Mouse (Mus musculus) testis, adult 10 weeks (tissue): Measurements from ENCODE around the gene Sstr3. TPM values are rescaled to one million over a fixed set of nuclear protein-coding genes. Genes with fewer than 3 reads are reported as not detected.

Experiments
- polyA plus RNA-seq: library from polyadenylated mRNA; stranded (reverse); fragments of 350-450 nt; fragmentation: Illumina TruSeq; extraction: RNeasy Lipid Tissue Mini Kit (QIAGEN cat#74804); gene quantifications from one replicate; pipeline ENCODE4 v1.2.3, GENCODE M21; 2014; ENCODE audit warnings: low read depth, low replicate concordance

Gene Sstr3
- polyA plus RNA-seq: not detected

GRCm38 (mm10) chr15:78544561-78545001, at the start of gene Sstr3:
TSS of gene Sstr3 (minus strand) at chr15:78544685.

GRCm38 (mm10) chr15:78572658-78573397, 28.3 kb upstream of the Sstr3 start, which contains the start of gene Rac2:
TSS of gene Rac2 (minus strand) at chr15:78572783.

GRCm38 (mm10) chr15:78530671-78531450, 13.6 kb downstream of the Sstr3 start, which contains the start of gene C1qtnf6:
TSS of gene C1qtnf6 (minus strand) at chr15:78531416.

GRCm38 (mm10) chr15:78494968-78495406, 49.5 kb downstream of the Sstr3 start, which contains the start of gene Il2rb:
TSS of gene Il2rb (minus strand) at chr15:78495271.

Other genes starting within 250 kb of the Sstr3 start
- gene Csf2rb2, start 239.0 kb downstream of the Sstr3 start, polyA plus RNA-seq: 0.34 TPM
- gene Csf2rb, start 218.9 kb downstream of the Sstr3 start, polyA plus RNA-seq: 0.25 TPM
- gene Tex33, start 148.8 kb downstream of the Sstr3 start, polyA plus RNA-seq: 35.2 TPM
- 1.4 TPM for gene Tst, start 138.8 kb downstream of the Sstr3 start, polyA plus RNA-seq
- 0.39 TPM for gene Mpst, start 138.3 kb downstream of the Sstr3 start, polyA plus RNA-seq
- 0.66 TPM for gene Kctd17, start 116.1 kb downstream of the Sstr3 start, polyA plus RNA-seq
- gene Tmprss6, start 76.1 kb downstream of the Sstr3 start, polyA plus RNA-seq: not detected
- gene Il2rb, start 49.4 kb downstream of the Sstr3 start, polyA plus RNA-seq: not detected
- gene C1qtnf6, start 13.3 kb downstream of the Sstr3 start, polyA plus RNA-seq: 1.6 TPM
- 0.34 TPM for gene Rac2, start 28.1 kb upstream of the Sstr3 start, polyA plus RNA-seq
- 0.32 TPM for gene Cyth4, start 52.4 kb upstream of the Sstr3 start, polyA plus RNA-seq
- gene Elfn2, start 174.1 kb upstream of the Sstr3 start, polyA plus RNA-seq: 0.27 TPM
- not detected for gene Mfng, start 228.8 kb upstream of the Sstr3 start, polyA plus RNA-seq